Mouse (Mus musculus) T-helper 1 cell (primary cell): ENCODE results near the gene Plekha8.

ENCODE experiments used
- in situ Hi-C: fragments of 300-600 bp; cut with MboI, MseI; formaldehyde crosslinking; loops from one replicate; pipeline ENCODE4 v1.15.1; 2025; ENCODE audit warnings: high pct_unique_total_duplicates

Plekha8 gene

GRCm38 (mm10) chr6:54594469-54595329, at the start of gene Plekha8:
TSS of gene Plekha8 (plus strand) at chr6:54595111.
- in situ Hi-C loops, result no loop called here

DNA sequence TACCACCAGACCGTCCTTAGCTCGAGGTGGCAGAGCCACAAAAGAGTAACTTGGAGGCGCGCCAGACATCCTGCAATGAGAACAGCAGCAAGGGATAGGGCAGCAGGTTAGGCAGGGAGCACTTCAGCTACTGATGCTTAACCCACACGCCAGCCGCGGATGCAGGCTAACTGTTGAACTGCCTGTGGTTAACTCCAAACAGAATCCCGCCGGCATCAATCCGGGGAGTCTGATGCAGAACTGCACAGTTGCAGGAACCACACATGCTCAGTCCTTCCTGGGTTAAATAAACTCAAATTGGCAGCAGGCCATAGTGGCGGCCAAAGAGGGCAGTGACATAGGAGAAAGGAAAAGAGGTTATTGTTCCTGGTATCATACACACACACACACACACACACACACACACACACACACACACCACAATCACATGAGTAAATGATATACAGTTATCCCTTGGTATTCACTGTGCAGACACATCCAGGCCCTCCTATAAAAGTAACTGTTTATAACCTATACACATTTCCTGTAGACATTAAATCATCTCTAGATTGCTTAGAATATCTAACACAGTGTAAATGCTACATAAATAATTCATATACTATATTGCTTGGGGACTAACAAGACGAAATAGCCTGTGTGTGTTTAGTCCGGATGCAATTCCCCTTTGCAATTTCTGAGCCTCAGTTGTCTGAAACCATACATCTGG, 46.4 kb upstream of the Plekha8 start:
- in situ Hi-C loops, result no loop called here

- in situ Hi-C loops, result no loop called here
Measured at GRCm38 (mm10) chr6:54549311-54549710, 45.6 kb upstream of the Plekha8 start.

DNA sequence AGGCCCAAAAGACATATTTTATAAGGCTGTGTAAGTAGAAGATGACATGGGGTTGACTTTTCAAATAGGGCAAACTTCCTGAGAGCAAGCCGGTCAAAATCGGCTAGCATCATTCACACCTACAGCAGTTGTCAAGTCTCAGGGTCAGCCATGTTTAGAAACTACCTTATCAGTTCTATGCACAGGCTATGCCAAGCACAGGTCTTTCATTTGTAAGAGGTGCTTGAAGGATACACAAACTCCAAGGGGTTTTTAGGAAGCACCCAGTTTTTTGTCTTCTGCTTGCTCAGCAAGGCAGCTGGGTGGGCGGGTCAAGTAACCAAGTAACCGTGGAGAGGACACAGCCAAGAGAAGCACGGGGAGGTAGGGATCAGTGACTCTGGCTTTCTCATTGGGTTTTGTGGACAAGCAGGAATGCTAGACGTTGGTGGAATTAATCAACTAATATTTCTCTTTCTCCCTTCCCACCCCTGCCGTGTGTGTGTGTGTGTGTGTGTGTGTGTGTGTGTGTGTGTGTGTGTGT, 44.0 kb upstream of the Plekha8 start:
- in situ Hi-C loops, result no loop called here

DNA sequence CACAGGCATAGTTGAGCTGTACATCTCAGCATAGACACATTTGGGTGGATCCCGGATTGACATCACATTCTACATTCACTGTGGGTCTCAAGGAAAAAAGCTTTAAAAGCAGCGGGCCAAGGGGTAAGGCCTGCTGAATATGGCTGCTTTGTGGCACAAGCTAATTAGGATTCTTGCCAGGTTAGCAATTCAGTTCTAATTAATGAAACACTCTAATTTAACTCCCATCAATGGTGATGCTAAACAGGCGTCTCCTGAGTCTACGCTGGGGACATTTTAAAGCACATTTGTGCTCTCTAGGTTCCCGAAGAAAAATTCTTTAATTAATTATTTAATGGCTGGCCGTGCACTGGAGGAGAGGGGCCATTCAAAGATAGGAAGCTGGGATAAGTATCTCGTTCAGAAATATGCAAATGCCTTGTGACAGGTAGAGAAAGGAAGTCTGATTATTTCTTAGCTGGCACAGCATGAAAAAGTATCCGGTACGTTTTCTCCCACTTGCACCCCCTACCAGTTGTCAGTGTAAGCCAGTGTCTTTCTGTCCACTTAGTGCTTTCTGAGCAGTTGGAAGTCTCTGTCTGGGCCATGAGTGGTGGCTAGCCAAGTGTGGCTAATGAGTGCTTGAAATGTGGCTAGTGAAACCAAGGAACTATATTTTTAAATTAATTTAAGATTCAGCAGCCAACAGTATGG, 42.0 kb upstream of the Plekha8 start:
- in situ Hi-C loops, result no loop called here

GRCm38 (mm10) chr6:54553632-54554031, 41.3 kb upstream of the Plekha8 start:
- in situ Hi-C loops, result no loop called here

DNA sequence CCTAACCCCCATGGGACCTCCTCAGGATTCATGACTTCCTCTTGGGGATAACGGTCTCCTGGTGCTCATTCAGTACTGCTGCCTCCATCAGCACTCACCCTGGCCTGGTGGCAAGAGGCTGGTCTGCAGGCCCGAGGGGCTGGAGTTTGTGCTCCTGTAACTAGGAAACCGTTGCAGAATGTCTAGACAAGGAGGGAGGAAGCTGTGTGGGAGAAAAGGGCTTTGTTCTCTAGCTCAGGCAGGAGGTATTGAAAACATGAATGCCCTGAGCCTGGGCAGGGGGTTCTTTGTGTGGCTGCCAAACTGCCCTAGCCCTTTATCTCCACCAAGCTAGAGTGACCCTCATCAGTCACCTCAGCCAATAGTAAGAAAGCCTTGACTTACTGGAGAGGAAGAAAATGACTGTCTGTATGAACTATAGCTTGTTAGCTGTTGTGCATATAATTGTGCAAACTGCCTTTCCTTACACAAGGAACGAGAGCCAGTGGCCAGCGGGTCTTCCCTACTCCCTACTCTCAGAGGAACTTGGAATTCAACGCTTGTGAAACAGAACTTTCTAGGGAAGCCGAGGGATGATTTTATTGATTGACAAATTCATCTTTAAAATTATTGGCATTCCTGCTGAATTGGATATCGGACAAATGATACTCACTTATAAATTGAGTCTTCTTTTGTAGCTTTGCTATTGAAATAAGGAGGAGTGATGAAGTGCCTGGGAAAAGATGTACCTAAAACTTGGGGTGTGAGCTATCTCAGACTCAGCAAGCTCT, 40.4 kb upstream of the Plekha8 start:
- in situ Hi-C loops, result no loop called here

DNA sequence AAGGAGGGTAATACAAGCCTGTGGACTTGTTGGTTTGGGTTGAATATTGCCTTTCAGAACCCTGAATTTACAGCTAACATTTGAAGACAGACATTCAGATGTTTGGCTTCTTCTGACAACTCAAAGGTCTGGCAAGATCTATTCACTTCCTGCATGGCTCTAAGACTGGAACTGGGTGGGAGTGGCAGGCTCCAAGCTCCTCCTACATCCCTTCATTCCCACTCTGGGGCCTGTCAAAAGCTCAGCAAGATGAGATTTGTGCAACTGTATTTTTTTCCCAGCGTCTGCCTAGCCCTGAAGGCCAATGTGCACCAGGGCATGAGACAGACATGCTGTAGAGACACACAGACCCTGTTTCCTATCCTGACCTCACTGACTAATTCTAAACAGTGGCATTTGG, 39.1 kb upstream of the Plekha8 start:
- in situ Hi-C loops, result no loop called here

GRCm38 (mm10) chr6:54557671-54558070, 37.2 kb upstream of the Plekha8 start:
- in situ Hi-C loops, result no loop called here

DNA sequence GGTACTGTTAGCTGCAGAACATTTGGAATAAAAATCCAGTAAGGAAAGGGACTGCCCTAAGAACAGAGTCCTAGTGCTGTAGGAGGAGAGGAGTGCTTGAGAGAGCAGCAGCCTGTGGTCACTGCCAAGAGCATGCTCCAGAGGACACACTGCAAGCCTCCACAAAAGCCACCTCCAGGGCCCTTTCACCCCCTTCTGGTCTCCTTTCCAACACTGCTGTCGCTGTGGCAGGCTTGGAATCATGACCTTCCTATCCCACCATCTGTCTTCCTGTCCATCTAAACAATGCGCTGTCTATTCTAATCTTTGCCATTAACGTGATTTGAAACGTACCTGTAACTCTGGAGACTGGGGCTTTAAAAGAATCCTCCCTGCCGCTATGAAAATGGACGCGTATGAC, 36.4 kb upstream of the Plekha8 start:
- in situ Hi-C loops, result no loop called here

DNA sequence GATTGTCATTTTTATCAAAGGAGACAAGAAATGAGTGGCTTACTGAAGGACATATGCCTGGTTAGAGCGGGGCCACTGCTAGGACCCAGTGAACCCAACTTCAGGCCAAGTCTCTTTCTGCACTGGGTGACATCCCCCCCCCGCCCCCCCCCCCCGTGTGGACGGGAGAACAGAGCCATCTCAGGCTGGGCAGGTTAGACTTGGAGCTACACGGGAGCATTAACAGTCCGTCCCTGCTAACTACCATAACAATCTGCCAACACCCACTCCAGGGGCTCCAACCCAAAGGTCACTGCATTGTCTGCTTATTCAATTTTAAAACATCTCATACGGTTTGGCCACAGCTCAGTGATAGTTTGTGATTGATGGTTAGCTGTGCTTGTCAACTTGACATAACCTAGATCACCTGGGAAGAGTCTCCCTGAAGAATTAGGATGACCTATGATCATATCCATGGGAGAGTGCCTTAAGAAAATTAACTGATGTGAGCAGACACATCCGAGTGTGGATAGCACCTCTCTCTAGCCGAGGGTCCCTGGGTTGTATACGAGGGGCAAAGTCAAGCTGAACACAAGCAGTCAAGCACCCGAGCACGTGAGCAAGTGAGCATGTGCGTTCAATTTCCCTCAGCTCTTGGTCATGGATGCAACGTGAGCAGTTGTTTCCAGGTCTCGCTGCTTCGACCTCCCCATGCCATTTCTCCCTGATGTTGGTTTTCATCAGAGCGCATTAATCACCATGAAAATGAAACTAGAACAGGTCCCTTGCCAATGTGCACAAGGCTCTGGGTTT, 32.7 kb upstream of the Plekha8 start:
- in situ Hi-C loops, result no loop called here

- in situ Hi-C loops, result no loop called here
Measured at GRCm38 (mm10) chr6:54563561-54563960, 31.4 kb upstream of the Plekha8 start.

GRCm38 (mm10) chr6:54564506-54564991, 30.4 kb upstream of the Plekha8 start:
- in situ Hi-C loops, result no loop called here

DNA sequence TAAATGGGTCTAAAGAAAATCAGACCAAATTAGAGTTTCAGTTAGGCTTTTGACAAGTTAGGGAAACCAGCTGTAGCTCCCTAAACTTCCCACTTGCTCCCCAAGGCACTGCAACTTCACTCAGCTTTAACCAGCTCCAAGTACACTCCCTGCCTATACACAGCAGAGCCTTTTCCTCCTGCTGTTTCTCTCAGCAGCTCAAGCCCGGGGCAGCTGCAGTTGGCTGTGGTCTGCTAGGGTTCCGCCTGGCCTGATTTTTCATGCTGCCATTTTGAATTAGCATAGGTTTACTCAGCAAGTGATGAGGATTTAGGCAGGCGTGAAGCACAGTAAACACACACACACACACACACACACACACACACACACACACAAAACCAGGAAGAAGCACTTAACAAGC, 29.9 kb upstream of the Plekha8 start:
- in situ Hi-C loops, result no loop called here

DNA sequence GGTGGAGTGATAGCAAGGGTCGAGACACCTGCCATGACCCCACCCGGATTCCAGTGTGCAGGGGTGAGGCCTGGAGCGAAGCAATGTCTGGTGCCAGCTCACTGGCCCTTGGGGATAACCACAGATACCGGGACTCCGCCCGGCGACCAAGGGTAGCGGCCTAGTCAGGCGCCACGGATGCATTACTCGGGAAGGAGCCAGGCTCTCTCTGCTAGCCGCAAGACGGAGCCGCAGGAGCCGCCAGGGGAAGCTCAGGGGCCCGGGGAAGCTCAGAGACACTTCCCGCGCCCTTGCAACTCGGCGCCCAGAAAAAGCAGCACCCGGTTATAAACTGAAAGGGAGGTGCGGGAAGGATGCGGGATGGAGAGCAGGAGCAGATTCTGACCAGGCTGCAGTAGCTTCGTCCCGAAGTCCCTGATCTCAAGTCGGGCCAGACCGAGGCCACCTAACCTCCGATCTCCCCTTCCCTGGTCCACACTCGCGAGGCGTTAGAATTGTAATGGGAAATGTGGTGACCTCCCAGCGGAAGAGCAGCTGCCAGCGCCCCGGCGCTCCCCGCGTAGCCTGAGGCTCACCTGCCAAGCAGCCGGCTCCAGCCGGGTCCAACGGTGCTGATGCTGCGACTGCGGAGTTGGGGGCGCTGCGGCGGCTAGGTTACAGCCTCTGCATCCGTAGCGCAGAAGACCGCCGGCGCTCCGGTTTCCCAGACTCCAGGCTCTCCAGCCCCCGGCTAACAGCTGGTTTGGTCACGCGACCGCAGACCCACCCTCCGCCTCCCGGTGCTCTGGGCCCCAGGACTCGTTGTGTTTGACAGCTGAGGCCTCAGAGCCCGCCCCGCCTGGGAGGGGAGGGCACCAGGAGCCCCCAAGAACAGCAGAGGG, 29.0 kb upstream of the Plekha8 start, which contains the start of gene Scrn1:
TSS of gene Scrn1 (minus strand) at position 825 of the 881 bp plus-strand sequence.
- in situ Hi-C loops, result no loop called here

DNA sequence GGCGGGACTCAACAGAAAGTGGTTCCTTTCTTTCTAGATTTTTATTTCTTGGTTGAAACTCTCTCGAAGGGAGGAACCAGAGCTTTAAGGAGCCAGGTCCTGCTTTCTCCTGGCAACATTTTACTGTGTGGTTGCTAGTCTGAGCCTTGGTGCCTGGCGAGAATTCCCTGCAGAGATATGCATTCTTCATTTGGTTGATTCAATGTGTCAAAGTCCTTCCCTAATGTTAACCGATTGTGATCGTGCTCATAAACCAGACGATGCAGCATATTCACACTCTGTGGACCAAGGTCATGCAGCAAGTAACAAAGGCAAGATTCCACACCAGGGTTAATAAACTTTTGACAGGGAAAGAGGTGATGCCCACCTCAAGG, 28.4 kb upstream of the Plekha8 start:
- in situ Hi-C loops, result no loop called here

DNA sequence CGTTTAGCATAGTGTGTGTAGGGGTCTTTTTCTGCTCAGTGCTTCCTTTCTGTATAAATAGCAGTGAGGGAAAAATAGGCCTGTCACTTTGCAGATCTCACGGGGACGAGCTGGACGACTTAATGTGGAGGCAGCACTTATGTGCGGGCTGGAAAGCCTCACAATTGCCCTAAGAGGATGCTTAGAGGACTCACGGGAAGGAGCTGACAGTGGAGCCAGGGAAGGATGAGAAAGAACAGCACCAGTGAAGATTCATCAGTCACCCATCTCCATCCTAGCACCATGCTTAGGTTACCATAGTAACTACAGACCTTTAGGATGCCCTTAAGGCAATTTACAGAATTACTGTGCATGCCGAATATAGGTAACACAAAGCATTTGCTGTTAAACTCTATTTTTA, 25.1 kb upstream of the Plekha8 start:
- in situ Hi-C loops, result no loop called here

DNA sequence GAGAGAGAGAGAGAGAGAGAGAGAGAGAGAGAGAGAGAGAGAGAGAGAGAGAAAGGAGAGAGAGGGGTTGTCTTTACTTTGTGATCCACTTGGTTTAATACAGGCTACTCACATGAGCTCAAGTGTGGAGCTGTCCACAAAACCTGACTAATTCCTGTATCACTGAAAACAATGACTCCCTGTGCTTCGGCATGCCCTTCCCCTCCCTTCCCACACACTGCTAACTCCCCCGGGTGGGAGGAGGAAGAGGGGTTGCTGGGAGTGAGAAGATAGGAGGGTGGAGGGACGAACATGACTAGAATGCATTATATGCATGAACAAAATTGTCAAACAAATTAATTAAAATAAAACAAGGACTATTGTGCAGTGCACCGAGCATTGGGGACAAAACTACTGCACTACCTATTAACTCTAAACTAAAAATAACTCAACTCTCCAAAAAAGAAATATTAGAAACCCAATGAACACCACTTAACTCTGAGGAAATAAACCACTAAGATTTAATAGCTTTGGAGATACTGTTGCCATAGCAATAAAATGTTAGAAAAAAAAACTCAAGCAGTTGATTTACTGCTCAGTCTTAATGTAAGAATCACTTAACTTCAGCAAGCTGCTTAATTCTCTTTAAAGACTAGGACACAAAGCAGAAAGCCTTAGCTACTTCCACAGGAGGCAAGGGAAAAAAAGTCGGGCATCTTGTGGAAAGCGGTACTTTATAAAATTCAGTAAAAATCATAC, 21.5 kb upstream of the Plekha8 start:
- in situ Hi-C loops, result no loop called here

- in situ Hi-C loops, result no loop called here
Measured at GRCm38 (mm10) chr6:54586175-54586574, 8.7 kb upstream of the Plekha8 start.
